Mouse (Mus musculus) left cerebral cortex, adult 8-10 months (tissue): ENCODE data around the gene Orc1. TPM values are rescaled to one million over a fixed set of nuclear protein-coding genes. Genes with fewer than 3 reads are reported as not detected.

Source experiments
- DNase-seq, 2 experiments: peaks; one replicate each; pipeline ENCODE4 v3.0.0; 2022; ENCODE audit warnings: low spot score in 2 of 2
- total RNA-seq, 4 experiments: library from RNA; stranded (reverse); gene quantifications; 2 replicates each; pipeline ENCODE4 v1.2.4; 2022

The Orc1 gene
- total RNA-seq, 4 experiments from 2014 or later, result 0.11 TPM; not detected in 2

DNA sequence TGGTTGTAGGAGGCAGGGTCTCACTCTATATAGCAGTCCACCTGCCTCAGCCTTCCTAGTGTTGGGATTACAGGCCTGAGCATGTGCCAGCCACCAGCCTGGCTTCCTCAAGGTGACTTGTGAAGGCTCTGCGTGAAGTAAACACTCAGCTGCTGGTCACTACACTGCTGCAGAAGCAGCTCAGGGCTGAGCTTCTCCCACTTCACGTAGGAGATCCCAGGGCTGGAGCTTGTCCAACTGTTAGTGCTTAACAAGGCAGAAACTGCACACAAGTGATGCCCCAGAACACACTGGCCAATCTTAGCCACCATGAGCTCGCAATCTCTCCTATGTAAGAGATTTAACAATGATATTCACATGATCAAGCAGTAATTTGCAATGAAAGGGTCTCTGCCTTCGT is 55.5 kb downstream of the Orc1 start:
- no peak for DNase-seq

DNA sequence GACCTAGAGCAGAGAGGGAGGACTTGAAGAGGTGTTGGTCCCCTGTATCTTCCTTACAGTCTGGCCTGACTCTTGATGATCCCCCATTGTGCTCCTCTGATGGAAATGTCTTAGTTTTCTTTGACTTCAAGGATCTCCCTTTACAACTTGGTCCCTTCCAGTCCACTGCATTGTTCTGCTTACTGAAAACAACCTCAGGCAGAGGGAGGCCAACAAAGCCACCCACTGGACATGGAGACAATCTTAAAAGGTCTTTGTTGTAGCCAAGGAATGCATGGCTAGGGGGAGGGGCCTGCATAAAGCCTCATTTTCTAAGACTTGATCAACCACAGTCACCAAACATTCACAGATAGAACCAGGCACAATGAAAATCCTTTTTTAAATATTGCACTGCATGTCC is 55.9 kb downstream of the Orc1 start:
- no peak for DNase-seq

DNA sequence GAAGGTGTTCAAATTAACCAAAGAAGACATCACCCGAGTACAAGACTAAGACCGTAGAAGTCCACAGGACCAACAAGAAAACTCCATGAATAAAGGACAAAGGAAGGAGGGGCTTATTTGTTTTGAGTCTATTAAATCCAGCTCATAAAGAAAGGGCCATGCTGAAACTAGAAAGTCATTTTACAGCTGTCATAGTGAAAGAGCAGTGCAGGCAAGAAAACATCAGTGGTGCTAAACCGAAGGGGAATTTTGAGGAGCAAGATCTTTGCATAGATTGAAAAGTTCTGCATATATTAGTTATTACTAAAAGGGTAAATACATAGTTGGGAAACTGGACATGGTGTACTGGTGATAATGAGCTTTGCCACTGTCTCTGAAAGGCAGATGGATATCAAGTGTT is 58.5 kb downstream of the Orc1 start:
- DNase-seq, result no peak

DNA sequence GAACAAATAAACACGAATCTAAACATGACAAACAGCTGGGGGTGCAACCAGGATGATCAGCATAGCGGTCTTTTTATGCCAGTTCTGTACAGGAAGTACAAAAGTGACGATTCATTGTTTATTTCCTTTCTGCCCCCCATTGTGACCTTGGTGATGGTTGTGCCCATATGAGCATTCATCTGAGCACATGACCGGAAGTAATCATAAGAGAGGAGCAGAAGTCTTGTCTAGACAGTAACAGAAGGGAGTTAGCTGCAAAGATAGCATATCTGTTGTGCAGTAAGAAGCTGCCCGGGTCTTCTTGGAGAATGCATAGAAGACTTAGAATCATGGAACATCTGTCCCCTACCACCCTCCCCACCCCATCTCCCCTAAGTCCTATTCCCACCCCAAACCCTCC is 59.5 kb downstream of the Orc1 start:
- no peak for DNase-seq

DNA sequence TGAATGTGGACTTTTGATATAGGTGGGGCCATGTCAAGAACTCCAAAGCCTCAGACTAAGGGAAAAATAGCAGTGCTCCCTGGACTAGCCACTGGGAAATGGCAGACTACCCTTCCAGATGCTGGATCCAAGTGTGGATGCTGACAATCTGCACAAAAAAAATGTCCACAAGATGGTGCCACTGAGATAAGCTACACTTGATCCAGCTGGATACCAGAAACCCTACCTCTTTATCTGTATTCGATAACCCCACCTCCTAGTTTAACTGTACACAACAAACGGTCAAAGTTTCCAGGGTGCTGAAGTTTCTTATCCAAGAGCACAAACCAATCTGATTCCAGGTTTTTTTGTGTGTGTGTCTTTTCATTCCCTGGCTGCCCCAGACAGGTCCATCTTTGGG is 85.2 kb downstream of the Orc1 start:
- no peak for DNase-seq

Other genes starting within 250 kb of the Orc1 start
- not detected for gene Shisal2a, start 196.1 kb upstream of the Orc1 start, total RNA-seq
- 1 to 10 TPM; 3.7 to 5.1 (median 4.5) TPM for gene Gpx7, start 172.5 kb upstream of the Orc1 start, total RNA-seq
- 10 to 100 TPM; 34.0 to 51.2 (median 38.2) TPM for gene Tut4, start 120.0 kb upstream of the Orc1 start, total RNA-seq
- gene Prpf38a, start 87 bp upstream of the Orc1 start, total RNA-seq, result 10 to 100 TPM; 26.3 to 31.4 (median 27.2) TPM
- 10 to 100 TPM; 32.5 to 46.2 (median 38.3) TPM for gene Cc2d1b, start 40.5 kb downstream of the Orc1 start, total RNA-seq
- 1 to 10 TPM; 1.5 to 2.1 (median 2.0) TPM for gene 3110021N24Rik, start 140.2 kb downstream of the Orc1 start, total RNA-seq
- gene Zfyve9, start 201.4 kb downstream of the Orc1 start, total RNA-seq, result 10 to 100 TPM; 67.6 to 80.0 (median 71.6) TPM